Mouse (Mus musculus): ENCODE data around the gene Mtss1l.

Mtss1l gene

GRCm38 (mm10) chr8:110740629-110741175 lies 19.4 kb downstream of the Mtss1l start:
- DNase-seq = peak in 1 of 2 experiments; percentile 50

- DNase-seq = peak; percentile 44 to 65
Measured at GRCm38 (mm10) chr8:110741816-110742451, 20.7 kb downstream of the Mtss1l start.

- DNase-seq = peak in 1 of 2 experiments; percentile 18
Measured at GRCm38 (mm10) chr8:110742452-110742818, 21.2 kb downstream of the Mtss1l start.

GRCm38 (mm10) chr8:110745162-110745561 lies 23.9 kb downstream of the Mtss1l start:
- DNase-seq = no peak

GRCm38 (mm10) chr8:110746661-110747060 lies 25.4 kb downstream of the Mtss1l start:
- no peak for DNase-seq

GRCm38 (mm10) chr8:110749500-110750170 lies 28.4 kb downstream of the Mtss1l start:
- peak; percentile 78 to 86 for DNase-seq

GRCm38 (mm10) chr8:110750269-110750668 lies 29.0 kb downstream of the Mtss1l start:
- DNase-seq = no peak

- DNase-seq = no peak
Measured at GRCm38 (mm10) chr8:110751490-110751889, 30.2 kb downstream of the Mtss1l start.

GRCm38 (mm10) chr8:110754713-110755112 lies 33.4 kb downstream of the Mtss1l start:
- no peak for DNase-seq

- no peak for DNase-seq
Measured at GRCm38 (mm10) chr8:110755511-110756170, 34.4 kb downstream of the Mtss1l start.

- no peak for DNase-seq
Measured at GRCm38 (mm10) chr8:110756196-110756595, 34.9 kb downstream of the Mtss1l start.

- DNase-seq = no peak
Measured at GRCm38 (mm10) chr8:110760280-110760940, 39.1 kb downstream of the Mtss1l start.

GRCm38 (mm10) chr8:110761185-110761584 lies 39.9 kb downstream of the Mtss1l start:
- no peak for DNase-seq

GRCm38 (mm10) chr8:110761988-110762387 lies 40.7 kb downstream of the Mtss1l start:
- no peak for DNase-seq

- peak in 1 of 2 experiments; percentile 27 for DNase-seq
Measured at GRCm38 (mm10) chr8:110764671-110765070, 43.4 kb downstream of the Mtss1l start.

- peak; percentile 50 to 69 for DNase-seq
Measured at GRCm38 (mm10) chr8:110767261-110767660, 46.0 kb downstream of the Mtss1l start.

GRCm38 (mm10) chr8:110772452-110772851 lies 51.2 kb downstream of the Mtss1l start:
- DNase-seq = no peak

GRCm38 (mm10) chr8:110774047-110774446 lies 52.8 kb downstream of the Mtss1l start:
- no peak for DNase-seq

GRCm38 (mm10) chr8:110774725-110775124 lies 53.4 kb downstream of the Mtss1l start:
- DNase-seq = no peak

GRCm38 (mm10) chr8:110775316-110775715 lies 54.0 kb downstream of the Mtss1l start:
- peak in 1 of 2 experiments; percentile 17 for DNase-seq

GRCm38 (mm10) chr8:110775721-110776120 lies 54.4 kb downstream of the Mtss1l start:
- no peak for DNase-seq

- DNase-seq = no peak
Measured at GRCm38 (mm10) chr8:110776335-110776734, 55.1 kb downstream of the Mtss1l start.
